In genomic region chr19:30256339-30256738, GRCm38 (mm10) we compare ENCODE assay signal across 23 mouse cellular contexts. TPM values are rescaled to one million over a fixed set of nuclear protein-coding genes. Genes with fewer than 3 reads are reported as not detected.
A peak's percentile ranks its signal among the peaks of the same experiment; 100 is the strongest.
DNase-seq lines count a peak whose midpoint lies in the region; ATAC-seq and TF ChIP-seq lines count a peak whose summit lies in the region.
"Had no signal": no experiment of that assay in that cellular context is flagged by ENCODE, and none has a peak within 500 bp of the region (broad histone marks: within the 10 kb centered on the region; RNA-seq: fewer than 3 reads in every experiment).

No protein-coding gene starts in this region.

- peak overlapping the region; percentile 37 for H3K4me2 ChIP-seq in limb, embryonic 13.5 days (replicated peaks)
- H3K4me2 ChIP-seq: heart, embryonic 13.5 days had no signal

- H3K27ac ChIP-seq in limb, embryonic 13.5 days = no peak overlapping the region
- H3K27ac ChIP-seq: heart, embryonic 13.5 days; left cerebral cortex, adult 2 months; midbrain, embryonic 10.5 days had no signal

- no peak for TF ChIP-seq CTCF in brain, embryonic 14.5 days (IDR thresholded peaks at IDR 0.05; ENCODE audit: borderline replicate concordance, extremely low read depth, insufficient read depth, insufficient read length)

- no peak; the same call in 1 of the 2 replicates for ATAC-seq in limb, embryonic 13.5 days (ENCODE audit: low FRiP score, low read depth)
- ATAC-seq: forebrain, embryonic 14.5 days; hindbrain, embryonic 16.5 days had no signal

- H3K36me3 ChIP-seq in limb, embryonic 13.5 days = no peaks in the 10 kb centered on the region
- H3K36me3 ChIP-seq: G1E; heart, embryonic 13.5 days; midbrain, embryonic 10.5 days had no signal

- WGBS in limb, embryonic 13.5 days = 5% methylated on average over 6 of the region's 6 CpGs

- no peak for TF ChIP-seq POLR2A in brain, embryonic 14.5 days (IDR thresholded peaks at IDR 0.05; ENCODE audit: borderline replicate concordance, extremely low read depth, insufficient read depth, insufficient read length, poor library complexity, severe bottlenecking)

- no peaks in the 10 kb centered on the region for H3K9me3 ChIP-seq in limb, embryonic 13.5 days
- H3K9me3 ChIP-seq: G1E; heart, embryonic 13.5 days; midbrain, embryonic 10.5 days had no signal

- peak; percentile 6 to 18 for DNase-seq in kidney, postnatal 4 days
- no peak for DNase-seq in kidney, adult 8-10 months
- peak; percentile 67 for DNase-seq in Muller cell, postnatal 12 days (ENCODE audit: inconsistent ontology term)
- DNase-seq in brain, embryonic 14.5 days (ENCODE audit: low read depth) = peak; percentile 23
- DNase-seq in cerebellum, adult 18-20 months = no peak
- no peak for DNase-seq in cerebellum, postnatal 14 days
- no peak for DNase-seq in heart, adult 9 months (ENCODE audit: low spot score in 2 of 2)
- DNase-seq: cerebellum, postnatal 10 days; heart, postnatal 36 days; liver; lung, adult 2 months; right cerebral cortex, postnatal 14 days; thymus, adult 18-20 months had no signal

- H3K4me1 ChIP-seq in limb, embryonic 13.5 days = peaks cover 13% of the 10 kb centered on the region

- H3K27me3 ChIP-seq in limb, embryonic 13.5 days = no peaks in the 10 kb centered on the region
- H3K27me3 ChIP-seq: heart, embryonic 13.5 days had no signal

- H3K4me3 ChIP-seq in limb, embryonic 13.5 days = no peak overlapping the region
- H3K4me3 ChIP-seq: erythroblast, embryonic 14.5 days; heart, embryonic 13.5 days; left cerebral cortex, adult 2 months; midbrain, embryonic 10.5 days had no signal

- no peak overlapping the region for H3K9ac ChIP-seq in limb, embryonic 13.5 days
- H3K9ac ChIP-seq: heart, embryonic 13.5 days had no signal

RNA-seq across cellular contexts. Expression of gene Mbl2, which starts 23.6 kb away (rescaled TPM):
- polyA plus RNA-seq in brain, embryonic 14.5 days (2012; rRNA removed) = not detected in 2 replicates
- not detected in 2 replicates for polyA plus RNA-seq in limb, embryonic 13.5 days (2015; fragmentation: Nextera tagmentation; extraction: Ambion mirVana)
- polyA plus RNA-seq: embryonic facial prominence, embryonic 11.5 days; forebrain, embryonic 14.5 days; G1E; heart, embryonic 13.5 days; midbrain, embryonic 10.5 days; neural tube, embryonic 11.5 days had no signal

Comparison
In these comparisons a context has a peak if more than half of its experiments do, and no peak if none do; other contexts are left out.
1. DNase-seq: peak in kidney, postnatal 4 days (2 of 2), Muller cell, postnatal 12 days (single experiment) and brain, embryonic 14.5 days (single experiment); none in kidney, adult 8-10 months (0 of 2), cerebellum, adult 18-20 months (0 of 2), cerebellum, postnatal 14 days (0 of 2) and heart, adult 9 months (0 of 2).